Mouse (Mus musculus): ENCODE measurements around the gene Raf1.

The Raf1 gene

GRCm38 (mm10) chr6:115615983-115616382, 60.5 kb downstream of the Raf1 start:
- no peak for DNase-seq (ENCODE audit: low spot score in 2 of 2)

GRCm38 (mm10) chr6:115613793-115614192, 62.6 kb downstream of the Raf1 start:
- no peak for DNase-seq (ENCODE audit: low spot score in 2 of 2)

DNA sequence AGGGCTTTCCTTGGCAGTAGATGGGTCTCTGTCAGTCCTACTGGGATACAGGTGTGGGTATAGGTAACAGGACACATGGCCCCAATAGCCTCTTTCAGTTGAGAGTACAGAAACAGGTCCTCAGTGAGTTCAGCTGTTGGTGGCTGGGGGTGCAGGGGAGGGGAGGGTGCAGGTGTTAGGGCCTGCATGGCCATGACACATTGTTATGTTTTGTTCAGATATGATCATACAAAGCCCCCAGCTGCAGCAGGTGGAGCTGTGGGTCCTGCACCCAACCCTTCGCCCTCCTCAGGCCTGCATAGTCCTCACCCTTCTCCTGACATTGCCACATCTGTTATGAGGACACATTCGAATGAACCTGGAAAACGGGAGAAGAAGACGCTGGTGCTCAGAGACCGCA, 66.1 kb downstream of the Raf1 start:
- no peak for DNase-seq (ENCODE audit: low spot score in 2 of 2)

DNA sequence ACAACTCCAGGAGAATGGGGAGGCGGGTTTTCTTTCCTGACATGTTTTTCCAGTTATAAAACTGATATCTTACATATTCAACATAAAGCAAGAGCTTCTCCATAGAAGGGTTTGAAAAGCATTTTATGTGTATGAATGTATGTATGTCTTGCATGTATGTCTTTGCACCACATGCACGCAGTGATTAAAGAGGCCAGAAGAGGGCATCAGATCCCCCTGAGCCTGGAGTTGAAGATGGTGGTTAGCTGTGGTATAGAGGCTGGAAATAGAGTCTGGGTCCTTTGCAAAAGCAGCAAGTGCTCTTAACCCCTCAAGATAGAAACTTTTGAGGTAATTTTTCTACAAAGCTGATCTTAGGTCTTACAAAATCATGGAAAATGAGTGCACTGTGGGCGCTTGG, 67.3 kb downstream of the Raf1 start:
- DNase-seq (ENCODE audit: low spot score in 2 of 2), result no peak

GRCm38 (mm10) chr6:115607429-115607828, 69.0 kb downstream of the Raf1 start:
- DNase-seq (ENCODE audit: low spot score in 2 of 2), result no peak

DNA sequence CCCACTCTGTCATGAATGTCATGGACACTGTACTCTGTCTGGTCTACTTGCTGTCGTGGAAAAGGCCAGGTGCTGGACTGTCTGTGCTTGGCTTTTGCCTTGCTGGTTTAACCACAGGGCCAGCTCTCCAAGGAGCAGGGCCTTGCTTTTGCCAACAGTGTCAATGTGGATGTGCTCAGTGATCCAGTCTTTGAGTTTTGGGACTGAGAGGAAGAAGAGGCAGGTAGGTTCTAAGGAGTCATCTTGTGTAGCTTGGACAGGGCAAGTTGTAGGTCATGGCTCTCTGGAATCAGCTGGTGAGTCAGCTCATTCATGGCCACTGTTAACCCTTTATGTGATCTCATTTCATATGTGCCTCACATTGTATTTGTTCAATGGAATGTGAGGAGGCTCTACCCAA, 70.0 kb downstream of the Raf1 start:
- no peak for DNase-seq (ENCODE audit: low spot score in 2 of 2)

DNA sequence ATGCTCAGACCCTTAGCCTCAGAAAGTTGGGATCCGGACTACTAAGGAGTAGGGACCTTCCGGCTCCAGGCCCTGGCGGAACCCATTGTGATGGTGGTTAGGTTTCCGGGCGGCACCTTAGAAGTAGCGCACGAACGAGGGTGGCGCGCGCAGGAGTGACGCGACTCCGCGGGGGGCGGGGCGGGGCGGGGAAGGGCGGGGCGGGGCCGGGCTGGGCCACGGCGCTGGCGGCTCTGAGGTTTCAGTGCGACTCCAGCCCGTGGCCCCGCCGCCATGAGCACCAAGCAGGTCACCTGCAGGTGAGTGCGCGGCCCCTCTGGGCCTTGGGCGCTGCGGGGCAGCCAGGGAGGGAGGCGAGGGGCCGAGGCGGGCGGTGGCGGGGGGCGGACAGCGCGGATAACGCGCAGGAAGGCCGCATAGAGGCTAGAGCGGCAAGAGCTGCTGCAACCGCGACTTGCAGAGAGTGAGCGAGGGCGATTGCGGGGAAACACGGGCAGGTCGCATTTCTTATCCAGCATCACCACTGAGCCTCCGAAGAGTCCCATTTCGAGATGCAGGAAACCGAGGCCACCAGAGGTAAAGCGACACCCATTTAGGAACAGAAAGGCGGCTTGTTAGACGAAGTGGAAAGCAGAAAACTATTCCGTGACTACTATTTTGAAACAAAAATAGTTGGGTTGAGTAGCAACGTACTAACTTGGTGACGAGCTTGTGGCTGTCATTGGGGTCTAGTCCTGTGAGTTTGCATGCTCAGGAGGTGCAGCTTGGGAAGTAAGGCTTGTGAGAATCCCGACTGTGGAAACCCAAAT, 74.5 kb downstream of the Raf1 start, which contains the start of gene Mkrn2:
Mkrn2 (plus strand) TSS at position 188 of the 809 bp plus-strand sequence.
- DNase-seq (ENCODE audit: low spot score in 2 of 2), result peak; percentile 64 to 74

GRCm38 (mm10) chr6:115601322-115601714, 75.1 kb downstream of the Raf1 start:
- no peak for DNase-seq (ENCODE audit: low spot score in 2 of 2)

DNA sequence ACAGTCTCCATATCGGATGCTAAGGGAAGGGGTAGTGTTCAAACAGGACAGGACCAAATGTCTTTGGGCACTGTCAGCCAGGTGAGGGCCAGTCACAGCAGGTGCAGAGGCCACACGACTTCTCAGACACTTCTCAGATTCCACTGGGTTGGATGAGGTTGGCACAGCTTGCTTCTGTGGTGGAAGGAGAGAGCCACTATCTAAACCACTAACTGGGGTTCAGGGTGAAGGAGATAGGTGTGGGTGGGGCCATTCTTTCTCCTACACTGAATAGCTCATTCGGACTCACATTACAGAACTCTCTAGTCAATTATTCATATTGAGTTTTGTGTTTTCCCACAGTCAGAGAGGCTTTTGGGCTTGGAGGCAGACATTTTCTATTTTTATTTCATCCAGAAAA, 80.8 kb downstream of the Raf1 start:
- DNase-seq (ENCODE audit: low spot score in 2 of 2), result no peak

GRCm38 (mm10) chr6:115594463-115594862, 82.0 kb downstream of the Raf1 start:
- no peak for DNase-seq (ENCODE audit: low spot score in 2 of 2)

DNA sequence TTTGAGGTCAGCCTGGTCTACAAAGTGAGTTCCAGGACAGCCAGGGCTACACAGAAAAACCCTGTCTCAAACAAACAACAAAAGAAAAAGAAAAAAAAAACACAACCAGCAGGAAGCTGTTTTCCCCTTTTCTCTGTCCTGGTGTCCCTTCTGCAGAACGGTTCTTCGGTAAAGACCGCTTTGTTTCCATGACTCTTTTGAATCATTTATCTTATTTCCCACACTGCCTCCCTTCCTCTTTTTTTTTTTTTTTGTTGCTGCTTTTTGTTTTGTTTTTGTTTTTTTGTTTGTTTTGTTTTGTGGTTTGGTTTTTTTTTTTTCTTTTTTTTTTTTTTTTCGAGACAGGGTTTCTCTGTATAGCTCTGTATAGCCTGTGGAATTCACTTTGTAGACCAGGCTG, 83.2 kb downstream of the Raf1 start:
- no peak for DNase-seq (ENCODE audit: low spot score in 2 of 2)

- DNase-seq (ENCODE audit: low spot score in 2 of 2), result no peak
Observed at GRCm38 (mm10) chr6:115592458-115592857, 84.0 kb downstream of the Raf1 start, which contains the start of gene Mkrn2os. Gene Mkrn2os, minus strand, starts transcription at chr6:115592576.

DNA sequence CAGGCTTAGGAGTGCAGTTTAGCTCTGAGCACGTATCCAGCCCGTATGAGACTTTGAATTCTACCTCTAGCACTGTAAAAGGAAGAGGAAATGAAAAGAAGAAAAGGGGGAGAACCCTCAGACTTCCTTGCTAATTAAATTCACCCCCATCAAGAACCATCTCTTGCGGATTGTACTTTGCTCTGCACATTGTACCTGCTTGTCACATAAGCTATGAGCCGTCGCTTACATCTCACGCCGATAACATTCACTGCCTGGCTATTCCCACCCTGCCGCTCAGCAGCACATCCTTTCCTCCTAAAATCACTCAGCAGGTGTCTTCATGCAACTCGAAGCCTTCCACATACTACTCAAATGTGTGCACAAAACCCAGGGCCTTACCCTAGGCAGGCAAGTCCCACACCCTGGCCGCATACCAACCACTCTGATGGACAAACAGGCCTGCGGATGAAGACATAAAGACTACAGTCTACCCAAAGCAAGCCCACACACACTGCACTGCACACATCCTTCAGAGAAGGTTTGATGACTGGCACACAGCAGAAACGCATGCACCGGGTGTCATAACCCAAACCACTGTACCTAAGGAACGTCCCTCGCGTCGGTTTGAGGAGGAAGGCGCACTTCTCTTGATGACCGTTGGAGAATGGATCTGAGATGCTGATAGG, 84.6 kb downstream of the Raf1 start:
- DNase-seq (ENCODE audit: low spot score in 2 of 2), result no peak

- no peak for DNase-seq (ENCODE audit: low spot score in 2 of 2)
Observed at GRCm38 (mm10) chr6:115586321-115586720, 90.1 kb downstream of the Raf1 start.

DNA sequence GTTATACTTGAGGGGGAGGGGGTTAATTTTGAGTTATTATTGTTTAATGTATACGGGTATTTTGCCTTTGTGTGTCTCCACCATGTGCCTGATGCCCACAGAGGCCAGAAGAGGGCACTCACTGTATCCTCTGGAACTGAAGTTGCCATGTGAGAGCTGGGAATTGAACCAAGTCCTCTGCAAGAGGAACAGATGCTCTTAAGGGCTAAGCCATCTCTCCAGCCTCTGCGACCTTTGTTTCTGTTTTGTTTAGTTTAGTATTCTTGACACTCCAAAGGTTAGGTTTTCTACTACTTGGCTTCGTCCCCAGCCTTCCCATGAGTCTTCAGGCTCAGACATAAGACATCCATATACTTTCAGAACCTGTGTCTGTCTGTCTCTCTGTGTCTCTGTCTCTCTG, 92.3 kb downstream of the Raf1 start:
- no peak for DNase-seq (ENCODE audit: low spot score in 2 of 2)

GRCm38 (mm10) chr6:115583430-115584125, 92.9 kb downstream of the Raf1 start:
- DNase-seq (ENCODE audit: low spot score in 2 of 2), result no peak

DNA sequence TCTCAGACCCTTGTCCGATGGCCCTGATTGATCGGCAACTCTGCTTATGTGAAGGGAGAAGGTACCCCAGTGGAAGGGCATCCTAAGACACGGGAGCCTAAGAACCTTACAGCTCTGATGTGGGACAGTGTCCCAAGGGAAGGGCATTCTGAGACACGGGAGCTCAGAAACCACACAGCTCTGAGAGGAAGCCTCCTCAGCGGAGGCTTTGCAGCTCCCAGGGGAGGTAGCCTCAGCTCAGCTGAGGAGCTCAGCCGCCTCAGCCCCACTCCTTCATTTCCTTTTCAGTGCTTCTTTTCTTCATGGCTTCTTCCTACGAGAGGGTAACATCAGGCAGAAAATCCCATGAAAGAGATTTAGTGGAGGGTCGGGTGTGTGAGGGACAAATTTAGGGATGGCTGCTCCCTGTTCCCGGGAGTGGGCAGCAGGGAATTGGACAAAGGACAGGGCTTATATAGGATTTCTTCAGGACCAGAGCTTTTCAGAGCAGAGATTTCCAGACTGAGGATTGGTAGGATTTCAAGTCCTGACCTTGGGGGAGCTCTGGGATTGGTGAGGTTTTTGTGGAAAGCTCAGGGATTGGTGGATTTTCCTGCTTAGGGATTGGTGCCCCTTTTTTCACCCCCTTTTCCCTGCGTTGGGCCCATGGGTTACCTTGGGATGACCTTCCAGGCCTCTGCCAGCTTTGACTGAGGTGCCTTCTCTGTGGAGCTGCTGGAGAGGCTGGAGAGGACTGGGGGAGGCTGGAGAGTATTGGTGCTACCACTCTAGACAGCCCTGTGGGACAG, 93.9 kb downstream of the Raf1 start:
- DNase-seq (ENCODE audit: low spot score in 2 of 2), result no peak

GRCm38 (mm10) chr6:115580810-115581209, 95.6 kb downstream of the Raf1 start:
- no peak for DNase-seq (ENCODE audit: low spot score in 2 of 2)

GRCm38 (mm10) chr6:115577941-115578340, 98.5 kb downstream of the Raf1 start:
- DNase-seq (ENCODE audit: low spot score in 2 of 2), result no peak

- DNase-seq (ENCODE audit: low spot score in 2 of 2), result no peak
Observed at GRCm38 (mm10) chr6:115577407-115577806, 99.0 kb downstream of the Raf1 start.

- DNase-seq (ENCODE audit: low spot score in 2 of 2), result no peak
Observed at GRCm38 (mm10) chr6:115574171-115574570, 102.3 kb downstream of the Raf1 start.
